Mouse (Mus musculus): ENCODE measurements around the gene Rho.

The Rho gene

DNA sequence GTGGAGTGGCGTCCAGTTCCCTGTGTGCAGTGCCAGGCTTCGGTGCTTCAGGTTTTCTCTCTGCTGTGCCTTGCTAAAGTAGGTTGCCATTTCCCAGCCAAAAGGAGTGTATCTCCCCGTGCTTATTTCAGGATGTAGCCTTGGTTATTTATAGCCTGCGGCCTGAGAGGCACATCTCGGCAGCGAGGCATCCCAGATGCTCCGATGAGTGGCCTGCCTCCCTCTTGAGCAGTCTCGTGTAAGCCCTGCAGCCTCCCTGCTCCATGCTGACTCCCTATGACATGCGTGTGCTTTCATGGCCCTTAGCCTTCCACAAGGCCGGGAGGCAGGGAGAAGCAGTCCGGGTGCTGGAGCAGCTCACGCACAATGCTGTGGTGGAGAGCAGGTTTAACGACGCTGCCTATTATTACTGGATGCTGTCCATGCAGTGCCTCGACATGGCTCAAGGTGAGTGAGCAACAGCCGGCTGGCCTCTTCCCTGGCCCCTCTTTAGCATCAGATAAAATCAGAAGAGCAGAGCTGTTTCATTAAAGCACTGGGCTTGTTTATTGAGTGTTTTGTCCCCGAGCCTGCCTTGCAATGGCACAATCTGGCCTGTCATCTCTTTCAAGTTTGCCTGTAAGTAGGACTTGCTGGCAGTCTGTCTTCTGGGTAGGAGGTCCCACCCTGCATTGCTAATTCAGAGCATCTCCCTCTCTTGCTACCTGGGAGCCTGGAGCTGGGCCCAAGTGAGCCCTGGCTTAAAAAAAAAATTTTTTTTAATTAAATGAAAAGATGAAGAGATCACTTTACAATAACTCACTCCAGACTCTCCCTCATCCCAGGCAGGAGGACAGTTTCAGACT is 15.7 kb upstream of the Rho start:
- DNase-seq = peak; percentile 65 to 68

- peak; percentile 62 to 63 for DNase-seq
These were observed 14.9 kb upstream of the Rho start for GRCm38 (mm10) chr6:115916611-115917010.

DNA sequence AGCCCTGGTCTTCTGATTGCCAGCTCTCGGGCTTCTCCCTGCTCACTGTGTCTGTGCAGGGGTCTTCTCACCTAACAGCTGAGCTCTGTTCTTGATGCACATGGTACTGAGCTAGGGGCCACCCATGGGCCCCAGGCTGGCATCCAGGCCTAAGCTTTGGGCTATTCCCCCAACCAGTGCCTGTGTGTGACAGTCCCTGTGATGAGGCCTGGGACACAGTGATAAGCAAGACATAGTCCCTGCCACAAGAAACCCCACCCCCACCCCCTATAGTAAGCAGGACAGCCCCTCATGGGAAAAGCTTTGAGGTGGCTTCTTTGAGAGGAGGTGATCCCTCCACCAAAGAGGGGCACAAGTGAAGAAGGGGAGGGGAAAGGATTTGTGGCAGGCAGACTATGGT is 12.9 kb upstream of the Rho start:
- no peak for DNase-seq

DNA sequence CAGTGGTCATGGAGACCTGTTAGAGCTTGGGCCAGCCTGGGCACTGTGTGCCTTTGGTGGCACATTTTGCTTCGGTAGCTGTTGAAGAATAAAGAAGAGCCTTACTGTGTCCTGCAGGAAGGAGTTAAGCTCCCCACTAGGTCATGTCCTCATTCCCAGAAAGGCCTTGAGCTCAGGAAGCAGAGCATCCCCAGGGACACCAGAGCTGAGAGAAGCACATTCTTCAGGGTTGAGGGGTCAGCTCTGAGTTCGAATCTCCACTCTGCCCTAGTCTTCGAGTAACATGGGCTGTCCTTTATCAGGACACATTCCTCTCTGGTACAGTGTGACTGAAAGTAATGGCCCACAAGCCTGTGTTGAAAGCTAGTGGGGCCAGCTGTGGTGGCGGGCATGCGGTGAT is 11.7 kb upstream of the Rho start:
- no peak for DNase-seq

DNA sequence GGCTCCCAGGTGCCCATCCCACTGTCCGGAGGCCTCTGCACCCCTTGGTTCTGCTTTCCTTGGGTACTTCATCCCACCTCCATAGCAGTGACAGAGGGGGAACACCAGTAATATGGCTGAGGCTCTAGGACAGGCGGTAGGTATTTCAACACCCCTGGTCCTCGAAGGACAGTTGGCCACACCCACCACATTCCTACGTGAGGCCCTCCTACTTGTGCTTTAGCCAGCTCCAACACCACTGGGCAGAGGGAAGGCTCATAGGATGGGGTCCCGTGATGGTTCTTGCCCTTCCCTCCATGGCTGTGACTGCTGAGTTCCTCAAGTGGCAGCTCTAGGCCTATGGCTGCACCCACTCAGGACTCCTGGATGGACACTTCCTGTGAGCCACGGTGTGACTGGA is 6.7 kb upstream of the Rho start:
- DNase-seq = no peak

- no peak for DNase-seq
These were observed 5.1 kb upstream of the Rho start for GRCm38 (mm10) chr6:115926416-115926815.

DNA sequence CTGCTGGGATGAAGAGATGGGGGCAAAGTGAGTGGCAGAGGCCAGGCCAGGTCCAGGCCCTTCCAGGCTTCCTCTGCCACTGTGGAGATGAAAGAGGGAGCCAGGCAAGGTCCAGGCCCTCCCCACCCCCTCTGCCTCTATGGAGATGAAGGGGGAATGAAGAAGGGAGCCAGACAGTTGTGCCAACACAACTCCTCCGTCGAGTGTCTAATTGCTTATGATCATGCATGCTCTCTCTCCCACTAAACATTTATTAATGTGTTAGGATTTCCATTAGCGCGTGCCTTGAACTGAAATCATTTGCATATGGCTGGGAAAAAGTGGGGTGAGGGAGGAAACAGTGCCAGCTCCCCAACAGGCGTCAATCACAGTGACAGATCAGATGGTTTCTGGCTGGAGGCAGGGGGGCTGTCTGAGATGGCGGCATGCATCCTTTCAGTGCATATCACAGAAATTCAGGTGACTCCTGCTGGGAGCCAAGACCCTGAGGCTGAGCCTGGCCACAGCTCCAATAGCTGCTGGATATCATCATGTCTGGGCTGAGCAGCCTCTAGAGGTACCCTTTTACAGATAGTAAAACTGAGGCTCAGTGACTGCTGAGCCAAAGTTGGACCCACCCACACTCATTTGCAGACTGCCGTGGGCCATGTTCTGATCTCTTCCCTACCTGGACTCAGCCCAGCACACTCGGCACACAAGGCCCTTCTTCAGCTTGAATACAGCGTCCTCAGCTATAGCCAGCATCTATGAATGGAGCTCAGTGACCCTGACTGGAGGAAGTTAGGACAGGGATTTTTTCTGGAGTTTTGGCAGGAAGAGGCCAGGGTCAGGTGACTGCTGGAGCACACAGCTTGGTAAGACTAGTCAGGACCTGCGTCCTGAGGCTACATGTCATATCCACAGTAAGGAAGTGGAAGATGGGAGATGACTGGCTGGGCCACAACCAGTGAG is 4.0 kb upstream of the Rho start:
- no peak for DNase-seq

DNA sequence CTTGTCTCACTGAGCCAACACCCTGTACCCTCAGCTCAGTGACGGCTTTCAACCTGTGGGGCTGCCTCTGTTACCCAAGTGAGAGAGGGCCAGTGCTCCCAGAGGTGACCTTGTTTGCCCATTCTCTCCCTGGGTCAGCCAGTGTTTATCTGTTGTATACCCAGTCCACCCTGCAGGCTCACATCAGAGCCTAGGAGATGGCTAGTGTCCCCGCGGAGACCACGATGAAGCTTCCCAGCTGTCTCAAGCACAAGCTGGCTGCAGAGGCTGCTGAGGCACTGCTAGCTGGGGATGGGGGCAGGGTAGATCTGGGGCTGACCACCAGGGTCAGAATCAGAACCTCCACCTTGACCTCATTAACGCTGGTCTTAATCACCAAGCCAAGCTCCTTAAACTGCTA is 1.5 kb upstream of the Rho start:
- no peak for DNase-seq

DNA sequence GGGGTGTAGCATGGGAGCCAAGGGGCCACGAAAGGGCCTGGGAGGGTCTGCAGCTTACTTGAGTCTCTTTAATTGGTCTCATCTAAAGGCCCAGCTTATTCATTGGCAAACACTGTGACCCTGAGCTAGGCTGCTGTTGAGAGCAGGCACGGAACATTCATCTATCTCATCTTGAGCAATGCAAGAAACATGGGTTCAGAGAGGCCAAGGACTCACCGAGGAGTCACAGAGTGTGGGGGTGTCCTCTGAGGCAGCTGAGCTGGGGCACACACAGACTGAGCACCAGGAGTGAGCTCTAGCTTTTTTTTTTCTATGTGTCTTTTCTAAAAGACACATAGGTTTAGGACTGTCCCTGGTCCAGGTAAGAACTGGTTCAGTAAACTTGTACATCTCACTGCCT is 843 bp downstream of the Rho start:
- DNase-seq = no peak

DNA sequence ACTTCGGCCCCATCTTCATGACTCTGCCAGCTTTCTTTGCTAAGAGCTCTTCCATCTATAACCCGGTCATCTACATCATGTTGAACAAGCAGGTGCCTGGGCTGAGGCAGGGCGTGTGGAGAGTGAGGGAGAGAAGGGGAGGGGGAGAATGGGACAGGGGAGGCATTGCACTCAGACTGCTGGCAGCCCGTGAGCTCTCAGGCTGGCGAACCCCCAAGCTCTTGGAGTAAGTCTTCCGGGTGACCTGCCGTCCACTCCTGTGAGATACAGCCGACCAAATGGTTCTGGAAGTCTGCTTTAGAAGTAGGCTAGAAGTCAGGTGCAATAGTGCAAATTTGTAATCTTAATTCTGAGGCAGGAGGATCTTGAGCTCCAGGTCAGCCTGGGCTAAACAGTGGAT is 4.0 kb downstream of the Rho start:
- peak; percentile 65 to 75 for DNase-seq

- no peak for DNase-seq
These were observed 6.5 kb downstream of the Rho start for GRCm38 (mm10) chr6:115938011-115938410.

GRCm38 (mm10) chr6:115938798-115939197 is 7.2 kb downstream of the Rho start:
- no peak for DNase-seq

GRCm38 (mm10) chr6:115940603-115941002 is 9.1 kb downstream of the Rho start:
- DNase-seq = no peak

DNA sequence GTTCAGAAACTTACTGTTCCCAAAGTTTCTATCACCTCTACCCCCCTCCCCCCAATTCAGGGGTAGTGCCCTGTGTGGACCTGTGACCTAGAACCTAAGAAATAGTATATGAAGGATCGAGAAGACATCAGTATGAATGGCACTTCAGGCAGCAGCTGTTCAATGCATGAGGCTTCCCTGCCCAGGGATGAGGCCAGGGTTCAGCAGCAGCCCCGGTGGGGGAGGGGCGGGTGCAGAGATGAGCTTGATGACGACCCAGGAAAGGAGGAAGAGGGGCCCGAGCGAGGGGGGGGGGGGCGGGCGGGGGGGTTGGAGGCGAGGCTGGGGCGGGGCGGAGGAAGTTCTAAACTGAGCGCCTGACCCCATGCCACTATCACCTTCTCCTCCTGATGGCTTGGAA is 9.6 kb downstream of the Rho start:
- DNase-seq = no peak

- DNase-seq = no peak
These were observed 12.2 kb downstream of the Rho start for GRCm38 (mm10) chr6:115943498-115944427.

DNA sequence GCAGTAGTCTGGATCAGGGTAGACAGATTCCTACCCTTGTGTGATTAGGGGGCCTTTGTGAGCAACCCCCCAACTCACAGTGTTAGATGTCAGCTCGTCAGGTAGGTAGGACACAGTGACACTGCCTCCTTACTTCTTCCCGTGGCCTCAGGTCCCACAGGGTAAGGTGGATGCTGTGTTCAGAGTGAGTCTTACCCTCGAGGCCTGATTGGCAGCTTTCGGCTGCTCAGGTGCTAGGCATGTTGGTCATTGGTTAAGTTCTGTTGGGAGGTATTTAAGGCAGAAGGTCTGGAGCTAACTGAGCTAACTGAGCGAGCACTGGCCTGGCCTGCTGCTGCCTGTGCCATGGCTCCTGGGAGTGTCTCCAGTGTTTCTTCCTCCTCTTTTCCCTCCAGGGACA is 13.1 kb downstream of the Rho start, which contains the start of gene H1foo:
Gene H1foo, plus strand, starts transcription at position 301 of the 400 bp plus-strand sequence.
- no peak for DNase-seq

- DNase-seq = no peak
These were observed 14.1 kb downstream of the Rho start for GRCm38 (mm10) chr6:115945633-115946032.

DNA sequence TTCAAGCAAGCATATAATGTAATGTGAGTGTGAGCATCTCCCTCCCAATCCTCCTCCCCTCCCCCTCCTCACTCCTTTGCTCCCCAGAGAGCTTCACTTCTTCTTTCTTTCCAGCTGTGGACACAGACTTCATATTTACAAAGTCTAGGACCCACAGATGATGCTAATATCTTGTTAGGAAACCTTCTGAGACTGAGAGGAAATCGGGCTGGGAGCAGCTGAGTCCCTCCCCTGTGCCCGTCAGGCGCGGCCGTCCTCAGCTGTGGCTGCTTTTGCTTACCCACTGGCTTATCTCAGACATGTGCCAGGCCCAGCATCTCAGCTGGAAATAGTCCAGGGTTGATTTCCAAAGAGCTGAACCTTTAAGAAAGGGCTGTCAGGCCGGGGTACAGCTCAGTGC is 14.8 kb downstream of the Rho start:
- peak; percentile 56 to 68 for DNase-seq

DNA sequence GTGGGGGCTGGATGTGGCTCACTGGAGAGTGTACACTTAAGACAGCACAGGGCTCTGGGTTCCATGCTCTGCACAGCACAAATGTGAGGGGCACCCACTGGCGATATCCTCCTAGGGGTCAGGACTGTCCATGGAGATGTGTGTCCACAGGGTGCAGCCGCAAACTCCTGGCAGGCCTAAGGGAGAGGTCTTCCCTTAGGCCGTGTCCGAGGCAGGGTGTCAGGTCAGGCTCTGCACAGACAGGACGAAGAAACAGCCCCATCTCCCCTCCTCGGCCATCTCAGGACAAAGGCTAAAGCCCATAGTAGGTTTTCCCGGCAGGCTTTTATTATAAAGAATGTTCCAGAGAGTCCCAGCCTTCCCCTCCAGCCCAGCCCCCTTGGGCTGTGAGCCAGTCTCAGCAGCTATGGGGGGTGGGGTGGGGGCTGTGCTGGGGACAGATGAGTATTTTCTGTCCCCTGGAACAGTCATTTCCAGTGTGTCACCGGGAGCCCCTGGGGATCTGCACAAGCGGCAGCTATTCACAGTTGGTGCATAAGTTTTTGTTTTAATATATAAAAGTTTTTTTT is 23.0 kb downstream of the Rho start:
- no peak for DNase-seq

GRCm38 (mm10) chr6:115955169-115955568 is 23.6 kb downstream of the Rho start:
- DNase-seq = peak; percentile 68 to 71

DNA sequence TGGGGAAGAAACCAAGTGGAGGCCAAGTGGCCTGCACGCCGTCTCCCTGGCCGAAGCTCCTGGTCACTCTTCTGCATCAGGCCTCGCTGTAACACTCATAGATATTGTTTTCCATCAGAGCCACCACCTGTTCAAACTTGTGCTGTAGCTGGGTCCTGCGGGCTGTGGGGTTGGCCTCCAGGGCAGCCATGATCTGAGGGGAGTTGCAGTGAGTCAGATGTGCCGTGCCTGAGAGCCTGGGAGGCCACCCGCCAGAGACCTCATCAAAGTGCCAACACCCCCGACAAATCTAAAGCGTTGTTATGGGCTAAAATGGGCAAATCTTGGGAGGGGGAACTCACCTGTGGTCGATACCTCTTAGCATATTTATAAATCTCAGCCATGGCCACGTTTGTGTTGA is 24.1 kb downstream of the Rho start:
- DNase-seq = no peak

DNA sequence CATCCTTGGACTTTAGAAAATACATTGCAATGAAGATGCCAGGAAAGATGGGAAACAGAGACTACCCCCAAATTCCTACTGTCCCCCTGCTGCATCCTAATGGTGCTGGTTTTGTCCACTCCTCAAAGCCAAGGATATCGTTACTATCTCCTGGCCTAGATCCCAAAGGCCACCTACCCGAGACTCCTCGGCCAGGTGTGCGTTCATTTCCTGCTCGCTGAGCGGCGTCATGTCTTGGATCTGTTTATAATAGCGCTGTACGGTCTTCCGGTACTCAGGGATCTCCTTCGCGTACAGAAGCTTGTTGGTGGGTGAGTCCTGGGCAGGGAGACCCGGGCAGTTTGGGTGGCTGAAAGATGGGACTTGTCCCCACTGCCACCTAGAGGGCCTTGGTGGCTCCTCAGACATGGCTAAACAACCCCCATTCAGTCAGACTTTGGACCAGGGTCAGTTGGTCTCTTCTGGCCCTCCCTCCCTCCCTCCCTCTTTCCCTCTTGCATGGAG is 24.9 kb downstream of the Rho start:
- no peak for DNase-seq

All from cerebellum, postnatal 14 days (tissue).